Mouse (Mus musculus) brain, embryonic 14.5 days (tissue): ENCODE measurements around the gene Gm19935.

ENCODE experiments used
- CTCF ChIP-seq: fragments of 200-500 bp; IDR thresholded peaks from 2 replicates; pipeline ENCODE4 v1.5.1; 2012; ENCODE audit warnings: inconsistent platforms, mild to moderate bottlenecking, moderate library complexity, borderline replicate concordance; ENCODE audit not compliant: insufficient read depth, insufficient read length; ENCODE audit errors: extremely low read depth
- POLR2A ChIP-seq: fragments of 200-500 bp; IDR thresholded peaks from 2 replicates; pipeline ENCODE4 v1.6.1; 2012; ENCODE audit warnings: mild to moderate bottlenecking, inconsistent platforms, borderline replicate concordance; ENCODE audit not compliant: poor library complexity, insufficient read depth, insufficient read length, severe bottlenecking; ENCODE audit errors: extremely low read depth

DNA sequence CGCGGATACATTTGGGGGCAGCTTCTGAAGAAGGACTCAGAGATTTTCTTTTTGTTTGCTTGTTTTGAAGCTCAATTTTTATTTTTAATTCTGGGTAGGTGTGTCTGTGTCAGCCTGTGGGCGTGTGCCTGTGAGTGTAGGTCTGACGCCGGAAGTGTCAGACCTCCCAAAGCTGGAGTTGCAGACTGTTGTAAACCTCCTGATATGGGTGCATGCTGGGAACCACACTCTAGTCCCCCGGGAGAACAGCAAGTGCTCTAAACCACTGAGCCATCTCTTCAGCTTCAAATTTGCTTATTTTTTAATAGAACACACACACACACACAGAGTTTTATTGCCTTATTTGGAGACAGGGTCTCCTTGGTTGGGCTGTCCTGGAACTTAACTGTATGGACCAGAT is 25.9 kb upstream of the Gm19935 start:
- TF ChIP-seq CTCF (no peak), POLR2A (no peak)
